Mouse (Mus musculus): ENCODE measurements around the gene Mia3. TPM values are rescaled to one million over a fixed set of nuclear protein-coding genes. Genes with fewer than 3 reads are reported as not detected.
"Not testable (repeated sequence)": the region's sequence is repeated elsewhere in the genome, so short reads cannot be mapped to it uniquely, and the experiment has no call there.

Gene Mia3
- total and polyA plus RNA-seq, 3 experiments: 51.2 to 95.3 (median 80.9) TPM

- no peak overlapping the region for H3K4me3 ChIP-seq (replicated peaks in 1 of 3; ENCODE audit: low read depth in 2 of 3, low read length in 2 of 3, poor library complexity in 1 of 3)
- no peaks in the 10 kb centered on the region for H3K79me2 ChIP-seq (replicated peaks; ENCODE audit: control insufficient read depth, extremely low read depth, insufficient read depth, poor library complexity, severe bottlenecking)
- H3K9me3 ChIP-seq (replicated peaks; ENCODE audit: low read length): peaks cover 4% of the 10 kb centered on the region
- TF ChIP-seq MYC (IDR thresholded peaks at IDR 0.05; ENCODE audit: low read depth, low read length) (no peak), MAFK (IDR thresholded peaks at IDR 0.05; ENCODE audit: insufficient replicate concordance, low read length) (peak; percentile 85)
- DNase-seq (ENCODE audit: extremely low read depth): no peak
- H3K4me2 ChIP-seq (ENCODE audit: insufficient read depth, low read depth, poor library complexity, severe bottlenecking): no peak overlapping the region
- no peaks in the 10 kb centered on the region for H3K4me1 ChIP-seq (ENCODE audit: control insufficient read depth in 1 of 2, insufficient read depth in 2 of 2)
- peaks cover 48 to 77% of the 10 kb centered on the region in 2 experiments for H3K36me3 ChIP-seq (replicated peaks in 1 of 2; ENCODE audit: control insufficient read depth in 1 of 2, insufficient read depth in 1 of 2, low read length in 1 of 2)
- in situ Hi-C loops (cut with MboI; ENCODE audit: low pct_ligation_motif_present, low pct_unique_long_range_greater_than_20kb, low sequenced_read_pairs): no loop called here
- H3K9ac ChIP-seq (ENCODE audit: insufficient read depth, low read depth): no peak overlapping the region
- no peak overlapping the region for H3K27ac ChIP-seq (ENCODE audit: insufficient read depth, low read depth)
- dilution Hi-C loops (cut with MboI; ENCODE audit: extremely low pct_ligation_motif_present, extremely low pct_unique_long_range_greater_than_20kb, low sequenced_read_pairs): no loop called here
- H3K27me3 ChIP-seq (replicated peaks): no peaks in the 10 kb centered on the region
These were observed 45.4 kb downstream of the Mia3 start for GRCm38 (mm10) chr1:183323923-183324322.

- dilution Hi-C loops (cut with MboI; ENCODE audit: extremely low pct_ligation_motif_present, extremely low pct_unique_long_range_greater_than_20kb, low sequenced_read_pairs): not testable (repeated sequence)
These were observed 46.9 kb downstream of the Mia3 start for GRCm38 (mm10) chr1:183322496-183322895.

GRCm38 (mm10) chr1:183320708-183321107 is 48.6 kb downstream of the Mia3 start:
- H3K4me2 ChIP-seq (ENCODE audit: insufficient read depth, low read depth, poor library complexity, severe bottlenecking): no peak overlapping the region
- in situ Hi-C loops (cut with MboI; ENCODE audit: low pct_ligation_motif_present, low pct_unique_long_range_greater_than_20kb, low sequenced_read_pairs) (no loop called here), dilution Hi-C loops (cut with MboI; ENCODE audit: extremely low pct_ligation_motif_present, extremely low pct_unique_long_range_greater_than_20kb, low sequenced_read_pairs) (no loop called here)
- no peaks in the 10 kb centered on the region for H3K79me2 ChIP-seq (replicated peaks; ENCODE audit: control insufficient read depth, extremely low read depth, insufficient read depth, poor library complexity, severe bottlenecking)
- no peaks in the 10 kb centered on the region for H3K4me1 ChIP-seq (ENCODE audit: control insufficient read depth in 1 of 2, insufficient read depth in 2 of 2)
- no peak for TF ChIP-seq ZNF384 (IDR thresholded peaks at IDR 0.05; ENCODE audit: low read depth, low read length)
- no peak for TF ChIP-seq MXI1 (IDR thresholded peaks at IDR 0.05; ENCODE audit: low read depth, low read length)
- no peak for TF ChIP-seq POLR2AphosphoS2 (IDR thresholded peaks at IDR 0.05; ENCODE audit: low read depth, low read length)
- TF ChIP-seq USF2 (conservative IDR thresholded peaks at IDR 0.05; ENCODE audit: low read depth, low read length): no peak
- no peak overlapping the region for H3K9ac ChIP-seq (ENCODE audit: insufficient read depth, low read depth)
- H3K27ac ChIP-seq (ENCODE audit: insufficient read depth, low read depth): no peak overlapping the region
- peaks cover 4% of the 10 kb centered on the region for H3K9me3 ChIP-seq (replicated peaks; ENCODE audit: low read length)
- no peak for DNase-seq (ENCODE audit: extremely low read depth)
- H3K36me3 ChIP-seq (replicated peaks in 1 of 2; ENCODE audit: control insufficient read depth in 1 of 2, insufficient read depth in 1 of 2, low read length in 1 of 2): peaks cover 36 to 78% of the 10 kb centered on the region in 2 experiments
- no peak overlapping the region for H3K4me3 ChIP-seq (replicated peaks in 1 of 3; ENCODE audit: low read depth in 2 of 3, low read length in 2 of 3, poor library complexity in 1 of 3)
- no peaks in the 10 kb centered on the region for H3K27me3 ChIP-seq (replicated peaks)

More at GRCm38 (mm10) chr1:183322496-183322895, 46.9 kb downstream of the Mia3 start:
- H3K27me3 ChIP-seq (replicated peaks); H3K4me2 ChIP-seq (ENCODE audit: insufficient read depth, low read depth, poor library complexity, severe bottlenecking); in situ Hi-C loops (cut with MboI; ENCODE audit: low pct_ligation_motif_present, low pct_unique_long_range_greater_than_20kb, low sequenced_read_pairs); H3K9me3 ChIP-seq (replicated peaks; ENCODE audit: low read length); H3K79me2 ChIP-seq (replicated peaks; ENCODE audit: control insufficient read depth, extremely low read depth, insufficient read depth, poor library complexity, severe bottlenecking); H3K4me3 ChIP-seq (replicated peaks in 1 of 3; ENCODE audit: low read depth in 2 of 3, low read length in 2 of 3, poor library complexity in 1 of 3); H3K27ac ChIP-seq (ENCODE audit: insufficient read depth, low read depth); DNase-seq (ENCODE audit: extremely low read depth); H3K9ac ChIP-seq (ENCODE audit: insufficient read depth, low read depth); H3K4me1 ChIP-seq (ENCODE audit: control insufficient read depth in 1 of 2, insufficient read depth in 2 of 2): not testable (repeated sequence)
- H3K36me3 ChIP-seq (replicated peaks in 1 of 2; ENCODE audit: control insufficient read depth in 1 of 2, insufficient read depth in 1 of 2, low read length in 1 of 2): peaks cover 37 to 77% of the 10 kb centered on the region in 2 experiments

- H3K27ac ChIP-seq (ENCODE audit: insufficient read depth, low read depth): no peak overlapping the region
- TF ChIP-seq ZMIZ1 (IDR thresholded peaks at IDR 0.05; ENCODE audit: low read depth, low read length) (no peak), CTCF (conservative IDR thresholded peaks at IDR 0.05 in 1 of 2, IDR thresholded peaks at IDR 0.05 in 1 of 2; ENCODE audit: low read depth in 2 of 2, low read length in 2 of 2) (peak in 1 of 2 experiments; percentile 47; a peak in 2 of 4 replicates), NELFE (IDR thresholded peaks at IDR 0.05; ENCODE audit: low read depth, low read length) (no peak), HCFC1 (IDR thresholded peaks at IDR 0.05; ENCODE audit: low read depth, low read length) (no peak), NRF1 (IDR thresholded peaks at IDR 0.05; ENCODE audit: low read depth, low read length) (no peak), RAD21 (IDR thresholded peaks at IDR 0.05; ENCODE audit: low read depth, low read length) (peak; percentile 15), GABPA (IDR thresholded peaks at IDR 0.05; ENCODE audit: insufficient replicate concordance, low read depth, low read length) (no peak), EP300 (IDR thresholded peaks at IDR 0.05; ENCODE audit: low read length) (no peak), KAT2A (IDR thresholded peaks at IDR 0.05; ENCODE audit: insufficient replicate concordance, low read length) (no peak), ZKSCAN1 (IDR thresholded peaks at IDR 0.05; ENCODE audit: borderline replicate concordance, low read depth, low read length) (no peak), MAZ (IDR thresholded peaks at IDR 0.05; ENCODE audit: low read depth, low read length) (no peak), SMC3 (IDR thresholded peaks at IDR 0.05; ENCODE audit: low read depth, low read length) (peak; percentile 11; the same call in 1 of the 2 replicates), POLR2A (IDR thresholded peaks at IDR 0.05; ENCODE audit: low read depth, low read length) (no peak)
- H3K27me3 ChIP-seq (replicated peaks): no peaks in the 10 kb centered on the region
- in situ Hi-C loops (cut with MboI; ENCODE audit: low pct_ligation_motif_present, low pct_unique_long_range_greater_than_20kb, low sequenced_read_pairs) (no loop called here), dilution Hi-C loops (cut with MboI; ENCODE audit: extremely low pct_ligation_motif_present, extremely low pct_unique_long_range_greater_than_20kb, low sequenced_read_pairs) (no loop called here)
- H3K36me3 ChIP-seq (replicated peaks in 1 of 2; ENCODE audit: control insufficient read depth in 1 of 2, insufficient read depth in 1 of 2, low read length in 1 of 2): peaks cover 30 to 87% of the 10 kb centered on the region in 2 experiments
- no peak overlapping the region for H3K4me3 ChIP-seq (replicated peaks in 1 of 3; ENCODE audit: low read depth in 2 of 3, low read length in 2 of 3, poor library complexity in 1 of 3)
- DNase-seq (ENCODE audit: extremely low read depth): peak; percentile 24
- H3K4me2 ChIP-seq (ENCODE audit: insufficient read depth, low read depth, poor library complexity, severe bottlenecking): no peak overlapping the region
- H3K9me3 ChIP-seq (replicated peaks; ENCODE audit: low read length): no peaks in the 10 kb centered on the region
- H3K4me1 ChIP-seq (ENCODE audit: control insufficient read depth in 1 of 2, insufficient read depth in 2 of 2): no peaks in the 10 kb centered on the region
- H3K79me2 ChIP-seq (replicated peaks; ENCODE audit: control insufficient read depth, extremely low read depth, insufficient read depth, poor library complexity, severe bottlenecking): no peaks in the 10 kb centered on the region
- H3K9ac ChIP-seq (ENCODE audit: insufficient read depth, low read depth): no peak overlapping the region
These were observed 53.6 kb downstream of the Mia3 start for GRCm38 (mm10) chr1:183315783-183316182.

Measured in CH12.LX (cell line).